Mouse (Mus musculus) bone marrow macrophage, adult 2 months (primary cell): ENCODE results near the gene Gm45140. TPM values are rescaled to one million over a fixed set of nuclear protein-coding genes. Genes with fewer than 3 reads are reported as not detected.

Source experiments
- H3K27ac ChIP-seq: 2 replicates; pipeline ENCODE4 v1.5.1; 2012; ENCODE audit warnings: low read depth, low read length; ENCODE audit not compliant: insufficient read depth
- H3K4me1 ChIP-seq: 2 replicates; pipeline ENCODE4 v1.6.1; 2012; ENCODE audit warnings: low read length; ENCODE audit not compliant: control insufficient read depth, insufficient read depth
- H3K4me3 ChIP-seq: 2 replicates; pipeline ENCODE4 v1.5.1; 2012; ENCODE audit warnings: mild to moderate bottlenecking, low read length, moderate library complexity; ENCODE audit not compliant: insufficient read depth
- CTCF ChIP-seq: IDR thresholded peaks from 2 replicates; pipeline ENCODE4 v1.5.1; 2012; ENCODE audit warnings: low read depth, mild to moderate bottlenecking, low read length, moderate library complexity
- POLR2A ChIP-seq: IDR thresholded peaks from 2 replicates; pipeline ENCODE4 v1.6.1; 2012; ENCODE audit warnings: mild to moderate bottlenecking, low read depth, low read length, borderline replicate concordance
- polyA plus RNA-seq: library from polyadenylated mRNA; stranded (reverse); fragments of >200 nt; gene quantifications from 2 replicates; pipeline ENCODE4 v1.2.4, GENCODE M21; 2012; ENCODE audit not compliant: missing spikeins, insufficient read depth, insufficient read length

The Gm45140 gene
- polyA plus RNA-seq, 1 experiment: 7.9 TPM

- Histone ChIP-seq H3K27ac (no peak overlapping the region), H3K4me3 (no peak overlapping the region), H3K4me1 (no peaks in the 10 kb centered on the region)
- TF ChIP-seq CTCF (no peak), POLR2A (no peak)
Measured at GRCm38 (mm10) chr6:87763376-87764280, 72.0 kb downstream of the Gm45140 start.

- Histone ChIP-seq H3K4me1 (no peaks in the 10 kb centered on the region), H3K27ac (no peak overlapping the region), H3K4me3 (no peak overlapping the region)
- TF ChIP-seq POLR2A (no peak), CTCF (no peak)
Measured at GRCm38 (mm10) chr6:87762161-87762560, 73.4 kb downstream of the Gm45140 start.

GRCm38 (mm10) chr6:87759850-87760249, 75.7 kb downstream of the Gm45140 start:
- Histone ChIP-seq H3K27ac (no peak overlapping the region), H3K4me3 (no peak overlapping the region), H3K4me1 (no peaks in the 10 kb centered on the region)
- TF ChIP-seq POLR2A: no peak
- TF ChIP-seq CTCF: no peak

GRCm38 (mm10) chr6:87759404-87759803, 76.2 kb downstream of the Gm45140 start:
- Histone ChIP-seq H3K4me3 (no peak overlapping the region), H3K4me1 (no peaks in the 10 kb centered on the region), H3K27ac (no peak overlapping the region)
- TF ChIP-seq POLR2A: no peak

GRCm38 (mm10) chr6:87756896-87757295, 78.7 kb downstream of the Gm45140 start:
- no peak overlapping the region for H3K4me3 ChIP-seq
- no peaks in the 10 kb centered on the region for H3K4me1 ChIP-seq
- H3K27ac ChIP-seq: no peak overlapping the region
- TF ChIP-seq CTCF: no peak
- no peak for TF ChIP-seq POLR2A

GRCm38 (mm10) chr6:87755196-87755595, 80.4 kb downstream of the Gm45140 start:
- Histone ChIP-seq H3K4me3 (no peak overlapping the region), H3K27ac (no peak overlapping the region), H3K4me1 (no peaks in the 10 kb centered on the region)
- TF ChIP-seq CTCF (no peak), POLR2A (no peak)

GRCm38 (mm10) chr6:87751574-87751973, 84.0 kb downstream of the Gm45140 start:
- TF ChIP-seq CTCF (no peak), POLR2A (no peak)
- Histone ChIP-seq H3K27ac (no peak overlapping the region), H3K4me3 (no peak overlapping the region), H3K4me1 (peaks cover 2% of the 10 kb centered on the region; the same call in 1 of the 2 replicates)

- no peak for TF ChIP-seq CTCF
- TF ChIP-seq POLR2A: no peak
- H3K4me3 ChIP-seq: no peak overlapping the region
- H3K4me1 ChIP-seq: peaks cover 5% of the 10 kb centered on the region; the same call in 1 of the 2 replicates
- no peak overlapping the region for H3K27ac ChIP-seq
Measured at GRCm38 (mm10) chr6:87750184-87750910, 85.2 kb downstream of the Gm45140 start.

- H3K4me1 ChIP-seq: peaks cover 7% of the 10 kb centered on the region; the same call in 1 of the 2 replicates
- TF ChIP-seq POLR2A (no peak), CTCF (no peak)
- H3K4me3 ChIP-seq: no peak overlapping the region
- H3K27ac ChIP-seq: no peak overlapping the region
Measured at GRCm38 (mm10) chr6:87748531-87748930, 87.1 kb downstream of the Gm45140 start.

GRCm38 (mm10) chr6:87748078-87748477, 87.5 kb downstream of the Gm45140 start:
- H3K27ac ChIP-seq: no peak overlapping the region
- H3K4me1 ChIP-seq: peaks cover 7% of the 10 kb centered on the region
- TF ChIP-seq CTCF: no peak
- TF ChIP-seq POLR2A: no peak
- H3K4me3 ChIP-seq: no peak overlapping the region
